ENCODE assay signal across 9 mouse cellular contexts in genomic region chr11:96464716-96465060, GRCm38 (mm10). TPM values are rescaled to one million over a fixed set of nuclear protein-coding genes. Genes with fewer than 3 reads are reported as not detected.
DNase-seq lines count a peak whose midpoint lies in the region; ATAC-seq and TF ChIP-seq lines count a peak whose summit lies in the region.
"Had no signal": no experiment of that assay in that cellular context is flagged by ENCODE, and none has a peak within 500 bp of the region (broad histone marks: within the 10 kb centered on the region; RNA-seq: fewer than 3 reads in every experiment).

No protein-coding gene starts in this region.

- in situ Hi-C loops in ES-E14 (cut with MboI; ENCODE audit: low sequenced_read_pairs in 2 of 2, unreplicated experiment in 2 of 2) = no loop called here

- peak overlapping the region; percentile 59 for H3K9ac ChIP-seq in heart, embryonic 13.5 days
- no peak overlapping the region; the same call in 1 of the 2 replicates for H3K9ac ChIP-seq in ES-E14 (ENCODE audit: insufficient read depth, low read depth, low read length, poor library complexity, severe bottlenecking)
- H3K9ac ChIP-seq in hindbrain, embryonic 12.5 days = peak overlapping the region; percentile 55
- no peak overlapping the region for H3K9ac ChIP-seq in liver, embryonic 14.5 days (replicated peaks)

- H3K36me3 ChIP-seq in heart, embryonic 13.5 days = no peaks in the 10 kb centered on the region
- no peaks in the 10 kb centered on the region for H3K36me3 ChIP-seq in ES-E14 (ENCODE audit: control insufficient read depth, insufficient read depth, low read length, poor library complexity, severe bottlenecking)
- no peaks in the 10 kb centered on the region for H3K36me3 ChIP-seq in hindbrain, embryonic 12.5 days
- no peaks in the 10 kb centered on the region for H3K36me3 ChIP-seq in liver, embryonic 14.5 days (replicated peaks; ENCODE audit: control insufficient read depth, insufficient read depth, low read depth)

- no peak for ATAC-seq in heart, embryonic 13.5 days (ENCODE audit: extremely low read depth, insufficient number of reproducible peaks, low FRiP score, low TSS enrichment)
- no peak for ATAC-seq in hindbrain, embryonic 12.5 days (ENCODE audit: low FRiP score)
- no peak for ATAC-seq in liver, embryonic 14.5 days (ENCODE audit: insufficient read depth)
- no peak for ATAC-seq in megakaryocyte progenitor cell, adult 5-6 weeks (replicated peaks; ENCODE audit: poor library complexity)

- H3K4me1 ChIP-seq in heart, embryonic 13.5 days = peaks cover 30% of the 10 kb centered on the region
- peaks cover 0 to 3% of the 10 kb centered on the region in 2 experiments; a peak in 1 of 4 replicates for H3K4me1 ChIP-seq in ES-E14 (ENCODE audit: control insufficient read depth in 2 of 2, insufficient read depth in 2 of 2, low read length in 2 of 2, poor library complexity in 1 of 2)
- H3K4me1 ChIP-seq in hindbrain, embryonic 12.5 days = peaks cover 37% of the 10 kb centered on the region
- peaks cover 3 to 9% of the 10 kb centered on the region in 2 experiments; a peak in 2 of 4 replicates for H3K4me1 ChIP-seq in liver, embryonic 14.5 days (replicated peaks; ENCODE audit: control insufficient read depth in 2 of 2, insufficient read depth in 2 of 2, low read length in 1 of 2)

- WGBS in heart, embryonic 13.5 days = 25% methylated on average over 5 of the region's 5 CpGs
- WGBS in hindbrain, embryonic 12.5 days = 25% methylated on average over 5 of the region's 5 CpGs
- WGBS in liver, embryonic 14.5 days (ENCODE audit: insufficient replicate concordance) = 22% methylated on average over 5 of the region's 5 CpGs

- no peak for TF ChIP-seq CTCF in liver, embryonic 14.5 days (IDR thresholded peaks at IDR 0.05; ENCODE audit: low read depth)

- H3K9me3 ChIP-seq in heart, embryonic 13.5 days = no peaks in the 10 kb centered on the region
- H3K9me3 ChIP-seq in ES-E14 (ENCODE audit: control insufficient read depth, insufficient read depth, low read depth, low read length) = no peaks in the 10 kb centered on the region
- H3K9me3 ChIP-seq in hindbrain, embryonic 12.5 days (replicated peaks) = no peaks in the 10 kb centered on the region
- H3K9me3 ChIP-seq in liver, embryonic 14.5 days (ENCODE audit: control insufficient read depth, low read length) = no peaks in the 10 kb centered on the region

- peak overlapping the region; percentile 75 for H3K4me2 ChIP-seq in heart, embryonic 13.5 days
- peak overlapping the region; percentile 74 for H3K4me2 ChIP-seq in hindbrain, embryonic 12.5 days (replicated peaks)
- H3K4me2 ChIP-seq in liver, embryonic 14.5 days (ENCODE audit: low read depth) = peak overlapping the region; percentile 37; the same call in 1 of the 2 replicates

- peak overlapping the region; percentile 47 for H3K4me3 ChIP-seq in heart, embryonic 13.5 days
- peak overlapping the region; percentile 41 to 49 for H3K4me3 ChIP-seq in ES-E14 (ENCODE audit: insufficient read depth in 1 of 2, low read depth in 1 of 2, low read length in 2 of 2, poor library complexity in 1 of 2, severe bottlenecking in 1 of 2)
- H3K4me3 ChIP-seq in hindbrain, embryonic 12.5 days = peak overlapping the region; percentile 33
- H3K4me3 ChIP-seq in liver, embryonic 14.5 days (ENCODE audit: insufficient read depth in 1 of 2, low read depth in 2 of 2, low read length in 2 of 2) = no peak overlapping the region

- DNase-seq in heart, postnatal 4 days = no peak
- DNase-seq in ES-E14 (ENCODE audit: low read depth, low spot score) = no peak
- DNase-seq in liver, embryonic 14.5 days (ENCODE audit: low read depth in 3 of 3, low spot score in 3 of 3) = no peak
- no peak for DNase-seq in right cerebral cortex, adult 18-20 months
- DNase-seq in thymus, postnatal 4 days = no peak
- DNase-seq: cerebellum, adult 9-11 months had no signal

- peaks cover 67% of the 10 kb centered on the region for H3K27me3 ChIP-seq in heart, embryonic 13.5 days (replicated peaks)
- H3K27me3 ChIP-seq in hindbrain, embryonic 12.5 days = peaks cover 32% of the 10 kb centered on the region
- H3K27me3 ChIP-seq in liver, embryonic 14.5 days (ENCODE audit: control insufficient read depth, insufficient read depth, low read length) = peaks cover 41% of the 10 kb centered on the region

- TF ChIP-seq EP300 in liver, embryonic 14.5 days (IDR thresholded peaks at IDR 0.05; ENCODE audit: low read depth) = no peak

- H3K27ac ChIP-seq in heart, embryonic 13.5 days (replicated peaks) = no peak overlapping the region
- no peak overlapping the region for H3K27ac ChIP-seq in ES-E14 (ENCODE audit: insufficient read depth, low read depth, low read length, poor library complexity, severe bottlenecking)
- no peak overlapping the region for H3K27ac ChIP-seq in hindbrain, embryonic 12.5 days
- no peak overlapping the region for H3K27ac ChIP-seq in liver, embryonic 14.5 days

TF ChIP-seq in ES-E14, 5 proteins besides CTCF, POLR2A, EP300 and RAD21:
- TF ChIP-seq MAFK (IDR thresholded peaks at IDR 0.05; ENCODE audit: insufficient read depth, low read depth, low read length) (no peak), HCFC1 (IDR thresholded peaks at IDR 0.05; ENCODE audit: borderline replicate concordance, insufficient read depth, low read length) (no peak), ZC3H11A (IDR thresholded peaks at IDR 0.05; ENCODE audit: borderline replicate concordance, low read depth, low read length) (no peak)

RNA-seq across cellular contexts. Expression of gene Skap1, which starts 0.3 kb away (rescaled TPM):
- 0.33 and 1.1 TPM in 2 replicates for polyA plus RNA-seq in heart, embryonic 13.5 days (2015; fragmentation: Nextera tagmentation; extraction: Ambion mirVana)
- total RNA-seq in heart, postnatal 4 days (2021) = under 1 TPM in 1 of 2 experiments, not detected in 1; 0.29 TPM
- total RNA-seq in ES-E14 (2012; rRNA removed) = 0.37 and 0.40 TPM in 2 replicates
- polyA plus RNA-seq in hindbrain, embryonic 12.5 days (2016; fragmentation: Nextera tagmentation; extraction: Ambion mirVana) = 1.4 and 2.4 TPM in 2 replicates
- 0.11 TPM in 1 of 2 replicates, not detected in the other for polyA plus RNA-seq in liver, embryonic 14.5 days (2012; rRNA removed)
- 0.14 and 0.18 TPM in 2 replicates for polyA plus RNA-seq in liver, embryonic 14.5 days (2014; fragmentation: Nextera tagmentation; extraction: Ambion mirVana)
- total RNA-seq in megakaryocyte progenitor cell, adult 5-6 weeks (2015) = 0.32 TPM in 1 of 2 replicates, not detected in the other
- total RNA-seq in megakaryocyte progenitor cell, adult 5-6 weeks (2017) = 0.46 TPM in 1 of 2 replicates, not detected in the other

Comparison
In these comparisons a context has a peak if more than half of its experiments do, and no peak if none do; other contexts are left out.
1. H3K4me3 ChIP-seq: peak in heart, embryonic 13.5 days (single experiment), ES-E14 (2 of 2) and hindbrain, embryonic 12.5 days (single experiment); none in liver, embryonic 14.5 days (0 of 2).
2. H3K9ac ChIP-seq: peak in heart, embryonic 13.5 days (single experiment) and hindbrain, embryonic 12.5 days (single experiment); none in ES-E14 (single experiment) and liver, embryonic 14.5 days (single experiment).
3. Peak in every context shown above with its lines, with median percentiles within 50 percentile points of each other: H3K4me2 ChIP-seq.